Mouse (Mus musculus): ENCODE data around the gene Hspa2. TPM values are rescaled to one million over a fixed set of nuclear protein-coding genes. Genes with fewer than 3 reads are reported as not detected.

Gene Hspa2
- total and polyA plus RNA-seq, 2 experiments from 2014 or later = 8.8 to 13.6 TPM

DNA sequence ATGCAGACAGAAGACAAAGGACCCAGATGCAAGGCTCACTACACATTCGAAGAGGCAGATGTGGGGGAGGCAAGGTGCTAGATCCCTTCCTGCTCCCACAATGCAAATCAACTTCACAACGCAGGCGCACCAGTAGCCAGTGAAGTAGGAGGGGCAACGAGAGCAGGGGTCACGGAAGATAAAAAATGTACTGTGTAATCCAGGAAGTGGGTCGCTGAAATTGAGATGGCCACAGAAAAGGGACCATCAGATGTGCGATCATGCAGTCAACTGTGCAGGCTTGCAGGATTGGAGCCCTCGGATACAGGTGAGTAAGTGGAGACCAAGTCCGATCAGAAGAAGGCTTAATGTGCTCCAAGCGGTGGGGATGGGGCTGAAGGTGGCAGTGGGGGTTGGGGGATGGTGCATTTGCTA is 40.4 kb downstream of the Hspa2 start:
- no peak overlapping the region for H3K27ac ChIP-seq (ENCODE audit: low read depth, low read length)
- H3K36me3 ChIP-seq (ENCODE audit: insufficient read depth, low read length) = no peaks in the 10 kb centered on the region
- no peak for TF ChIP-seq CTCF (IDR thresholded peaks at IDR 0.05)
- no peak for ATAC-seq (ENCODE audit: low FRiP score)
- no peaks in the 10 kb centered on the region for H3K9me3 ChIP-seq (ENCODE audit: low read length)
- no peak overlapping the region for H3K9ac ChIP-seq (replicated peaks; ENCODE audit: low read length, poor library complexity, severe bottlenecking)
- H3K4me1 ChIP-seq (ENCODE audit: insufficient read depth, low read length) = no peaks in the 10 kb centered on the region
- WGBS = 58% methylated on average over 10 of the region's 10 CpGs
- no peak overlapping the region for H3K4me2 ChIP-seq (ENCODE audit: low read depth, low read length, poor library complexity, severe bottlenecking)
- DNase-seq (ENCODE audit: low spot score) = no peak
- H3K4me3 ChIP-seq (ENCODE audit: low read depth, low read length) = no peak overlapping the region
- no peaks in the 10 kb centered on the region for H3K27me3 ChIP-seq (ENCODE audit: insufficient read depth, low read length)

DNA sequence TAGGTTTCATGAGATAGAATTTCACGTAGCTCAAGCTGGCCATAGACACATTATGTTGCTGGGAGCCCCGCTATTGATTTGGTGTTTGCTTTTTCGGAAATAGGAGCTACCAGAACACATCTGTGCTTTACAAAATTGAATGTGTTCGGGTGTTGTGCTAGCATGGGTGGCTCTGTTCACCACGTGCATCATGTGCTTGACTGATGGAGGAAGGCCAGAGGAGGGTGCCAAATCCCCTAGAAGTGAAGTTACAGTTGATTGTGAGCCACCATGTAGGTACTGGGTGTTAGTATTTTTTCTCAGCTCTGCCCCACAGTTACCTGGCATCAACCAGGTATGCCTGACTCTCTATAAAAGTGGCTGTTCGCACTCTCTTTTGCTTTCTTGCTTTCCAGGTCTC is 40.9 kb downstream of the Hspa2 start:
- Histone ChIP-seq H3K36me3 (ENCODE audit: insufficient read depth, low read length) (no peaks in the 10 kb centered on the region), H3K9me3 (ENCODE audit: low read length) (no peaks in the 10 kb centered on the region), H3K9ac (replicated peaks; ENCODE audit: low read length, poor library complexity, severe bottlenecking) (no peak overlapping the region), H3K4me2 (ENCODE audit: low read depth, low read length, poor library complexity, severe bottlenecking) (no peak overlapping the region), H3K4me1 (ENCODE audit: insufficient read depth, low read length) (no peaks in the 10 kb centered on the region), H3K27ac (ENCODE audit: low read depth, low read length) (no peak overlapping the region), H3K4me3 (ENCODE audit: low read depth, low read length) (no peak overlapping the region), H3K27me3 (ENCODE audit: insufficient read depth, low read length) (no peaks in the 10 kb centered on the region)
- ATAC-seq (ENCODE audit: low FRiP score) (no peak), DNase-seq (ENCODE audit: low spot score) (no peak)
- WGBS = 87% methylated on average over 6 of the region's 6 CpGs
- TF ChIP-seq CTCF (IDR thresholded peaks at IDR 0.05) = no peak

DNA sequence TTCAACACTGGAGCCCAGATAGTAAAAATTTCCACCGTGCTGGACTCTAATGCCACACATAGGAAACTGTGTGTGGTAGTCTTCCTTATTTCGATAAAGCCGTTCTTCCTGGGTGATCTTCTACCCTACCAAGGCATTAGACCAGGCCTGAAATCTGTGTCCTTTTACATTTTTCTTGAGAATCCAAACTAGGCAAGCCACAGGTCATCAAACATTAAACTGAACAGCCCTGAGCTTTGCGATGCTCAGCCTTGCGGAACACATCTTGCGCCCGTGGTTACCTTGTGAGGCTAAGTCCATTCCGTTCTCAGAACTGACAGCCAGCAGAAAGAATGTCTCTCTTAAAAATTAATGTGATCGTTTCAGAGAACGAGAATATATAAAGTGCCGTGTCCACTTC is 42.2 kb downstream of the Hspa2 start:
- Histone ChIP-seq H3K36me3 (ENCODE audit: insufficient read depth, low read length) (no peaks in the 10 kb centered on the region), H3K4me1 (ENCODE audit: insufficient read depth, low read length) (no peaks in the 10 kb centered on the region), H3K9ac (replicated peaks; ENCODE audit: low read length, poor library complexity, severe bottlenecking) (no peak overlapping the region), H3K4me2 (ENCODE audit: low read depth, low read length, poor library complexity, severe bottlenecking) (no peak overlapping the region), H3K27ac (ENCODE audit: low read depth, low read length) (no peak overlapping the region), H3K27me3 (ENCODE audit: insufficient read depth, low read length) (no peaks in the 10 kb centered on the region), H3K4me3 (ENCODE audit: low read depth, low read length) (no peak overlapping the region), H3K9me3 (ENCODE audit: low read length) (no peaks in the 10 kb centered on the region)
- ATAC-seq (ENCODE audit: low FRiP score) = no peak
- WGBS = 72% methylated on average over 11 of the region's 11 CpGs
- no peak for DNase-seq (ENCODE audit: low spot score)
- no peak for TF ChIP-seq CTCF (IDR thresholded peaks at IDR 0.05)

DNA sequence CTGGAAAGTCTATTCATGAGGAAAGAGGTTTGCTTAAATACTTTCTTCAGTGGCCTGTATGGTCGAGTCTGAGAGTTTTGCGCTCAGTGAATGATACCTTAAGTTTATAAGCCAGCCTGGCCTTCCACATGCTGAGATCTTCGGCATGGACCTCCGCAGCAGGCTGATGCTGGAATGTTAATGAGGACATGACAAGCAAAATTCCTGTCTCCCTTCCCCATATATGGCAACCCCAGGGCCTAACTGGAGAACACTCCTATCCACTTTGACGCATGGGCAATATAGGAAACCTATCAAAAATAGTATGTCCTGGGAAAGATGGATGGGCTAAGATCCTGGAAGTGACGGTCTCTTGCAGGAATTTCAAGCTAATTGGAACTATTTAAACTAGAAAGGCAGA is 44.2 kb downstream of the Hspa2 start:
- 87% methylated on average over 6 of the region's 6 CpGs for WGBS
- no peak overlapping the region for H3K9ac ChIP-seq (replicated peaks; ENCODE audit: low read length, poor library complexity, severe bottlenecking)
- ATAC-seq (ENCODE audit: low FRiP score) = no peak
- no peak overlapping the region for H3K27ac ChIP-seq (ENCODE audit: low read depth, low read length)
- no peaks in the 10 kb centered on the region for H3K4me1 ChIP-seq (ENCODE audit: insufficient read depth, low read length)
- no peak for TF ChIP-seq CTCF (IDR thresholded peaks at IDR 0.05)
- H3K36me3 ChIP-seq (ENCODE audit: insufficient read depth, low read length) = no peaks in the 10 kb centered on the region
- DNase-seq (ENCODE audit: low spot score) = no peak
- no peak overlapping the region for H3K4me2 ChIP-seq (ENCODE audit: low read depth, low read length, poor library complexity, severe bottlenecking)
- H3K4me3 ChIP-seq (ENCODE audit: low read depth, low read length) = no peak overlapping the region
- no peaks in the 10 kb centered on the region for H3K9me3 ChIP-seq (ENCODE audit: low read length)
- no peaks in the 10 kb centered on the region for H3K27me3 ChIP-seq (ENCODE audit: insufficient read depth, low read length)

DNA sequence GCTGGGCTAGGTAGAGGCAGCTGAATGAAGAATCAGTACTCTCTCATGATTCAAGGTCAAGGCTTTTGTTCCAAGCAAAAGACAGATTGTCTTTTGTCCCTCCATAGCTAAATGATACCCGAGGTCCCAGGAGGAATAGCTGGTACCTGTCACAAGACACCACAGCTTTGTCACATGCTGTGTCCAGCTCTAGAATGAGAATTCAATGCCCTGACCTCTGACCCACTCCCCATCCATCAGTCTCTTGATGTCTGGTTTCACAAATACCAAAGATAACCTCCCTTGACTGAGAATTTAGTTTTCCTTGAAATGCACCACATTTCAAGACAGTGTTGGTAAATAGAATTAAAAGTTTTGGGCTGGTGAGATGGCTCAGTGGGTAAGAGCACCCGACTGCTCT is 48.2 kb downstream of the Hspa2 start:
- no peak overlapping the region for H3K4me2 ChIP-seq (ENCODE audit: low read depth, low read length, poor library complexity, severe bottlenecking)
- no peak for DNase-seq (ENCODE audit: low spot score)
- no peaks in the 10 kb centered on the region for H3K27me3 ChIP-seq (ENCODE audit: insufficient read depth, low read length)
- H3K4me3 ChIP-seq (ENCODE audit: low read depth, low read length) = no peak overlapping the region
- TF ChIP-seq CTCF (IDR thresholded peaks at IDR 0.05) = no peak
- H3K36me3 ChIP-seq (ENCODE audit: insufficient read depth, low read length) = no peaks in the 10 kb centered on the region
- no peaks in the 10 kb centered on the region for H3K9me3 ChIP-seq (ENCODE audit: low read length)
- ATAC-seq (ENCODE audit: low FRiP score) = no peak
- 68% methylated on average over 2 of the region's 2 CpGs for WGBS
- no peak overlapping the region for H3K27ac ChIP-seq (ENCODE audit: low read depth, low read length)
- H3K9ac ChIP-seq (replicated peaks; ENCODE audit: low read length, poor library complexity, severe bottlenecking) = no peak overlapping the region
- no peaks in the 10 kb centered on the region for H3K4me1 ChIP-seq (ENCODE audit: insufficient read depth, low read length)

Other genes with a start within 250 kb of the Hspa2 start
- 0.19 and 0.44 TPM in 2 replicates for gene Esr2, start 226.9 kb upstream of the Hspa2 start, total RNA-seq (2014; rRNA removed)
- 0.20 and 0.25 TPM in 2 replicates for gene Esr2, start 226.9 kb upstream of the Hspa2 start, polyA plus RNA-seq (2015; fragmentation: Nextera tagmentation; extraction: Ambion mirVana)
- gene Tex21, start 157.4 kb upstream of the Hspa2 start, total RNA-seq (2014; rRNA removed) = not detected in 2 replicates
- not detected in 2 replicates for gene Tex21, start 157.4 kb upstream of the Hspa2 start, polyA plus RNA-seq (2015; fragmentation: Nextera tagmentation; extraction: Ambion mirVana)
- 23.7 and 25.6 TPM in 2 replicates for gene Mthfd1, start 148.9 kb upstream of the Hspa2 start, total RNA-seq (2014; rRNA removed)
- 25.1 and 26.7 TPM in 2 replicates for gene Mthfd1, start 148.9 kb upstream of the Hspa2 start, polyA plus RNA-seq (2015; fragmentation: Nextera tagmentation; extraction: Ambion mirVana)
- gene Akap5, start 79.3 kb upstream of the Hspa2 start, total RNA-seq (2014; rRNA removed) = 17.2 and 18.0 TPM in 2 replicates
- 9.4 and 10.7 TPM in 2 replicates for gene Akap5, start 79.3 kb upstream of the Hspa2 start, polyA plus RNA-seq (2015; fragmentation: Nextera tagmentation; extraction: Ambion mirVana)
- gene Zbtb25, start 34.6 kb upstream of the Hspa2 start, total RNA-seq (2014; rRNA removed) = 19.9 and 24.4 TPM in 2 replicates
- gene Zbtb25, start 34.6 kb upstream of the Hspa2 start, polyA plus RNA-seq (2015; fragmentation: Nextera tagmentation; extraction: Ambion mirVana) = 10.9 and 11.5 TPM in 2 replicates
- gene Zbtb1, start 33.9 kb upstream of the Hspa2 start, total RNA-seq (2014; rRNA removed) = 2.9 and 3.4 TPM in 2 replicates
- 1.7 and 1.9 TPM in 2 replicates for gene Zbtb1, start 33.9 kb upstream of the Hspa2 start, polyA plus RNA-seq (2015; fragmentation: Nextera tagmentation; extraction: Ambion mirVana)
- 0.27 and 0.94 TPM in 2 replicates for gene Ppp1r36, start 13.4 kb downstream of the Hspa2 start, total RNA-seq (2014; rRNA removed)
- 1.5 and 2.0 TPM in 2 replicates for gene Ppp1r36, start 13.4 kb downstream of the Hspa2 start, polyA plus RNA-seq (2015; fragmentation: Nextera tagmentation; extraction: Ambion mirVana)
- 6.2 and 8.4 TPM in 2 replicates for gene Plekhg3, start 126.7 kb downstream of the Hspa2 start, total RNA-seq (2014; rRNA removed)
- gene Plekhg3, start 126.7 kb downstream of the Hspa2 start, polyA plus RNA-seq (2015; fragmentation: Nextera tagmentation; extraction: Ambion mirVana) = 0.71 and 1.2 TPM in 2 replicates